Mouse (Mus musculus): Measurements from ENCODE around the gene B130006D01Rik.

Gene B130006D01Rik

DNA sequence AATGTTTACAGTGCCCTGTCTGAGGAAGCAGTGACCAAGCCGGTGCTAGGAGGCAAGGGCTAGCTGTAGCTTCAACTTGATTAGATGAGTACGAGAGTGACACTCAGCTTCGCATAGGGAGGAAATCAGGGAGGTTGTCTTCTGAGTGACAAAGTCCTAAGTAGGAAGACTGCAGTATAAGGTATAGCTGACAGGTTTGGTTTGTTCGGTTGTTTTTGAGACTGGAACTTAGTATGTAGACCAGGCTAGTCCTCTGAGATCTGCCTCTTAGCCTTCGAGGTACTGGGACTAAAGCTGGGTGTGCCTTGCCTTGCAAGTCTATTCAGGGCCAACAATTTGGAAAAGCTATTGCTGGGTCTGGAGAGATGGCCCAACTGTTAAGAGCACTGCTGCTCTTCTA lies at the start of gene B130006D01Rik:
Gene B130006D01Rik, plus strand, starts transcription at position 301 of the 400 bp plus-strand sequence.
- ChIA-PET CTCF (interaction anchor here in 3 of 4 experiments (0.5 to 1.5 kb wide), 4 partner anchors 20 to 47 kb away, joined by 3 to 4 read pairs (median 3); no protein-coding TSS in a partner anchor), POLR2A (interaction anchor here in 2 of 4 experiments (0.7 to 1.0 kb wide), 3 partner anchors 10 to 52 kb away, joined by 3 read pairs; no protein-coding TSS in a partner anchor)

DNA sequence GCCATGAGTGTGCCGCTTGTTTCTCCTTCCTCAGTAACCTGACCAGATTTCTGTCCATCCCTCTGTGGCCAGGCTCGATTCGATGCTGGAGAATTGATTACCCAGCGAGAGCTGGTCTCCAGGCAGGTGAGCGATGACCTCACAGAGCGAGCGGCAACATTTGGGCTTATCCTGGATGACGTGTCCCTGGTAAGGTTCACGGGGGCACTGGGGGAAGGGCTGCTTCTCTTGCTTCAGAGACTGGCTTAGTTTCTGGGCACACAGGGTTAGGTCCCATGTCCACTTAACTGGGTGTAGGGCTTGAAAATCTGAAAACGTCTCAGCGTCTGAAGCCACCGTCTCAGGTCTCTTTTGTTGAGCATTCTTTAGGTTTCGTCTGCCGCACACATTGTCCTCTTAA lies 47.9 kb upstream of the B130006D01Rik start:
- POLR2A ChIA-PET: interaction anchor here in 1 of 4 experiments (0.6 to 1.0 kb wide), 2 partner anchors 29 to 1166 kb away, joined by 3 read pairs; no protein-coding TSS in a partner anchor

DNA sequence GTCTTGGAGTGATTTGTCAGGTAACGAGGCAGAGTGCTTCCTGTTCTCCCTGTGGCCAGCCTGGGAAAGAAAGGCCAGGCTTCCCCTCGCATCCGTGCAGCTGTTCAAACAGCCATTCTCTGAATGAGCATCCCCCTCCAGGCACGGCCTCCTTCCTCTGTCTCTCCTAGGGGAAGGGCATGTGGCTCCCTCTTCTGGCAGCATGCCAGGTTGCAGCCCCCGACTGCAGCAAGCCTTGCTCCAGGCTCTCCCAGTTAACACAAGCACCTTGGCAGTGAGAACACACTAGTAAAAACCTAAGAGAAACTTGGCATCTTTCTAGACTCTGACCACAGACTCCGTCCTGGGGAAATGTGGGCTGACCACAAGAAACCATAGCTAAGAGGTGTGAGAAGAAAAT lies 47.1 kb upstream of the B130006D01Rik start:
- POLR2A ChIA-PET: interaction anchor here in 3 of 4 experiments (0.6 to 1.1 kb wide), 6 partner anchors 9 to 406 kb away, joined by 3 to 6 read pairs (median 3); partner anchors contain the start of genes Ngfr (in 1 of the 3) and Phb (in 1 of the 3)
- CTCF ChIA-PET: interaction anchor here (0.5 to 1.7 kb wide), 16 partner anchors 9 to 447 kb away, joined by 3 to 8 read pairs (median 3); partner anchors contain the start of gene Phb (in 1 of the 4)

More for the DNA sequence above, 47.9 kb upstream of the B130006D01Rik start:
- CTCF ChIA-PET: interaction anchor here in 3 of 4 experiments (0.6 to 1.7 kb wide), 9 partner anchors 8 to 1251 kb away, joined by 3 to 8 read pairs (median 4); partner anchors contain the start of gene Phb (in 1 of the 3)

DNA sequence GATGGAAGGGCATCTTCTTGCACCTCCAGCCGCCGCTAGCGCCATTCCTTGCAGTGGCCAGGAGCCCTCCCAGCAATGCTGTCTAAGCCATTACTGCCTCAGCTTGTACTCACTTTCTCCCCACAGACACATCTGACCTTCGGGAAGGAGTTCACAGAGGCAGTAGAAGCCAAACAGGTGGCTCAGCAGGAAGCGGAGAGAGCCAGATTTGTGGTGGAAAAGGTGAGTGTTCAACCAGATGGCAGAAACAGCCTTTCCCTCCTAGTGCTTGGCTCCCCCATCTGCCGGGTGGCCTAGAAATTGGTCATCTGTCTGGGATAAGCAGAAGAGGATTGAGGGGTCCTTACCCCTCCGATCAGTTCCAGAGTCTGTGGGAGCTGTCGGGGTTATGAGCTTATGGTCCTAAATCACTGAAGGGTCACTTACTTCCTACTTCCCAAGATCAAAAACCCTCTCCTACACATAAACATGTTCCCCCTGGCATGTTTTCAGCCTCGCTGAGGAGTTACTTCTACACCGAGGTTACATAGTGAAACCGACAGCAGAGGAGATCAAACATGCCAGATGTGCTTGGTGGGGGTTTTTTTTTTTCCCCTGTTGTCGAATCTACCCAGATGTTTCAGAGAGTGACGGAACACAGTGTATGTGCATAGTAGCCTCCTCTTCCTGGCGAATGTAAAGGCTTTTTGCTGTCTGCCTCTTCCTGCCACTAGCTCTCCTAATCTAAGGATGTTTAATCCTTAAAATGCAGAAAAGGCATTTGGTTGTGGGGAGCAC lies 45.3 kb upstream of the B130006D01Rik start:
- POLR2A ChIA-PET: interaction anchor here in 2 of 4 experiments (0.5 to 1.0 kb wide), 4 partner anchors 27 to 285 kb away, joined by 3 to 4 read pairs (median 3); no protein-coding TSS in a partner anchor
- CTCF ChIA-PET: interaction anchor here in 3 of 4 experiments (0.5 to 1.4 kb wide), 9 partner anchors 39 to 1138 kb away, joined by 3 to 4 read pairs (median 3); no protein-coding TSS in a partner anchor

DNA sequence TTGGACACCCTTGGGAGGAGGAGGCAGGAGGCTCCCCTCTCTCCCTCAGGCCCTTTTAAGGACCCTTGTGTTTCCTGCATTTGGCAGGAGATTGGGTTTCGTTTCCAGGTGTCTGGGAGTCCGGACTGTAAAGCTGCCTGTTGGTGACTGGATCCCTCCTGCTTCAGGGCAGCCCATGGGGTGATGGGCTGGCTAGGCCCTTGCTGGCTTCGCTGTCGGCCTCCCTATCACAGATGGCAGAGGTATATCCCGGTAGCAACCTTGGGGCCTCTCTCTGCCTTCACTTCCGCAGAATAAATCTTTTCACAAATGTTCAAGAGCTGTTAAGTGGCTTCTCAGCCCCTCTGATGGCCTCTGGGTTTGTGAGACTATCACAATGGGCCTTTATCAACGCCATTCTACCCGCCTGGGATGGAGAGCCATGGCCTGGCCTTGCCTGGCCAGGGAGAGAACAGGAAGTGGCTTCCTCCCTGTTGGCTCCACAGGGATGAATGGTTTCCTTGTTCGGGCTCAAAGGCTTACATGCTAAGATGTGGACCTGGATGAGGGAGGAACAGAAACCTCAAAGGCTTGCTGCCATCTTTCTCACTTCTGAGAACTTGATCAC lies 41.3 kb upstream of the B130006D01Rik start:
- CTCF ChIA-PET: interaction anchor here in 1 of 4 experiments (0.6 kb wide), 1 partner anchor 15 kb away, joined by 4 read pairs; the partner anchor contains the start of gene Phb
- POLR2A ChIA-PET: interaction anchor here in 1 of 4 experiments (1.0 kb wide), 1 partner anchor 12 kb away, joined by 3 read pairs; no protein-coding TSS in a partner anchor

DNA sequence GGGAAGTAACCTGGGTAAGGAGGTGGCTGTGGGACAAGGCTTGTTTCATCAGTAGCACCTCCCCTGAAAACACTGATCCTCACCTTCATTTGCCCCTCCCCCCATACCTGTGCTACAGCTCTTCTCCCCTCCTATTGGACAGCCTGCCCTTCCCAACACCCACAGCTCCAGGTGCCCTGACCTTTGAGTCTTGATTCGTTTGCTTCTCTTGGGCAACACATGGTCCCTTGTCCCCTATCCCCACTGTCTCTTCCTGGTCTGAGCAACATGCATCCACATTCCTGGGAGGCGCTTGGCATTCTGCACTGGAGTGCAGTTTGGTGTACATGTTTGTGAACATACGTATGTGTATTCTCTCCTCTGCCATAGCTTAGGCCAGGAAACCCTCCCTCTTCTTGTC lies 40.4 kb upstream of the B130006D01Rik start:
- ChIA-PET CTCF (no interaction called here), POLR2A (interaction anchor here in 2 of 4 experiments (0.6 to 0.8 kb wide), 2 partner anchors 10 to 173 kb away, joined by 3 to 4 read pairs; no protein-coding TSS in a partner anchor)

DNA sequence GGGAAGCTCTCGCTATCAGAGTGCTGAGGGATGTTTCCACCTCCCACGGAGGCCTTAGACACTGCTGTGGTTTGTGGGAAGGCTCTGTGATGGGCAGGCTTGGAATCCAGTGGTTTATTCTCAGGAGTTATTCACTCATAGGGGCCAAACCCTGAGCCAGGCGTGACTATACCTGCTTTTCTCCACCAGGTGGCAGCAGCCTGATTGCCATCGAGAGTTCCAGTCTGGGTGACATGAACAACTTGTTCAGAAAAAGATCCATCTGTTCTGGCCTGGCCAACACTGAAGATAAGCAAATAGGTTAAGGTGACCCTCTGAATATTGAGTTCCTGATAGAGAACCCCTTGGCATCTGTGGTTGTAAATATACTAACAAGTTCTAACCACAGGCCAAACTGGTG lies 37.4 kb upstream of the B130006D01Rik start:
- ChIA-PET POLR2A (no interaction called here), CTCF (interaction anchor here in 1 of 4 experiments (1.0 to 1.6 kb wide), 5 partner anchors 63 to 349 kb away, joined by 3 to 7 read pairs (median 3); partner anchors contain the start of gene Snf8)

DNA sequence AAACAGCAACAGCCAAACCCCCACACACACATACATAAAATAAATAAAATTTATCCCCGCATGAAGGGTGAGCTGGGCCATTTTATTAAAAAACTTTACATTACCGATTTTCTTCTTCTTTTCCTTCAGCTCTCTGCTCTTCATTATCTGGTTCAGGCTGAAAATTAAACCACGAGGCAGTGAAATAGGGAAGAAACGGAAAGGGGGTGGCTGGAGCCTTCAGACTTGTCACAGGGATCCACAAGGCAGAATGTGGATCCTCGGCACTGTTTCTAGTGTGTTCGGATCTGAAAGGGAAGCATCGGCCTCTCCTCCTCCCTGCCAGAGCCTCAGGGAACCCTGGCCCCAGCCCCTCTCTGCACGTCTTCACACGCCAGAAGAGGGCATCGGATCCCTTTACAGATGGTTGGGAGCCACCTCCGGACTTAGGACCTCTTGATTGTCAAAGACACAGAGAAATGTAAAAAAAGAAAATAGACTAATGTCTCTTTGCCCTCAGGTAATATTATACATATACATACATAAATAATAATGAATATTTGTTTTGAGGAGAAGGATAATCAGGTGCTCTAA lies 36.2 kb upstream of the B130006D01Rik start:
- ChIA-PET CTCF (interaction anchor here in 1 of 4 experiments (0.5 to 2.1 kb wide), 2 partner anchors 17 to 193 kb away, joined by 3 to 6 read pairs; no protein-coding TSS in a partner anchor), POLR2A (interaction anchor here in 3 of 4 experiments (0.5 to 1.6 kb wide), 3 partner anchors 29 to 154 kb away, joined by 3 to 6 read pairs (median 4); no protein-coding TSS in a partner anchor)

DNA sequence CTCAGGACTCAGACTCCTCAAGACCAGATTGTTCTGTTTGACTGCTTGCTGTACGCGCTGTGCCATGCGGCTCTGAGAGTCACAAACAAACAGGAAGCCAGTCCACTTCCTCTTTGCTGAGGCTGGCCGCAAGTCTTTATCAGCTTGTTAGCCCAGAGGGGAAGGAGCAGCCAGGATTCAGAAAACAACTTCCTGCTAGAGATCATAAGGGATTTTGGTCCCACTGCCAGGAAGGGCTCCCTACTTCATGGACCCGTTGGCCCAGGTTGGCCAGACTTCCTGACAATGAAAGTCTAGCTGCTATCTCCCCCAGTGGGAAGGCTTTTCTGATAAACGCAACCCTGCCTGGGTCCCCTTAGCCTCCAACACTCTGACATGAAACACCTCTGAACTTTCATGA lies 34.9 kb upstream of the B130006D01Rik start:
- CTCF ChIA-PET: interaction anchor here in 2 of 4 experiments (0.6 to 2.1 kb wide), 6 partner anchors 16 to 429 kb away, joined by 3 to 6 read pairs (median 4); partner anchors contain the start of gene B130006D01Rik (in 1 of the 2)
- POLR2A ChIA-PET: interaction anchor here in 3 of 4 experiments (0.5 to 1.6 kb wide), 11 partner anchors 9 to 93 kb away, joined by 3 to 6 read pairs (median 4); partner anchors contain the start of gene Phb (in 1 of the 3)

DNA sequence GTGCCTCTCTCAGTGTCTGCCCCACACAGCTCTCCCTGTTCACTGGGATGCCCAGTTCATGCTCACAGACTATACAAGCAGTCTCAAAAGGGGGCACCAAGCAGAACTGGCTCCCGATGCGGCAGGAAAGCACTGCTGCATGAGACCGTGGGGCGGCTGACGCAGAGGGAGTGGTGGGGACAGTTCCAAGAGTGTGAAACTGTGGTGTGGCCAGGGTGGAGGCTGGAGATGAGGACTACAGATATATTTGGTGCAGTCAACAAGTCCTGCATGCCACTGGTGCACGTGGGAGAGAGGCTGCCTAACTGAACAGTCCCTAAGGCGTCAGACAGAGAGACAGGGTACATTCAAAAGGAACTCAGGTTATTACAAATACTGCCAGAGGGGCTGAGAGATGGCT lies 34.4 kb upstream of the B130006D01Rik start:
- POLR2A ChIA-PET: interaction anchor here in 3 of 4 experiments (0.7 to 1.6 kb wide), 9 partner anchors 9 to 93 kb away, joined by 3 to 8 read pairs (median 4); no protein-coding TSS in a partner anchor
- CTCF ChIA-PET: interaction anchor here in 3 of 4 experiments (0.6 to 2.1 kb wide), 10 partner anchors 15 to 472 kb away, joined by 3 to 21 read pairs (median 5); partner anchors contain the start of genes B130006D01Rik (in 1 of the 3) and Phb (in 1 of the 3)

DNA sequence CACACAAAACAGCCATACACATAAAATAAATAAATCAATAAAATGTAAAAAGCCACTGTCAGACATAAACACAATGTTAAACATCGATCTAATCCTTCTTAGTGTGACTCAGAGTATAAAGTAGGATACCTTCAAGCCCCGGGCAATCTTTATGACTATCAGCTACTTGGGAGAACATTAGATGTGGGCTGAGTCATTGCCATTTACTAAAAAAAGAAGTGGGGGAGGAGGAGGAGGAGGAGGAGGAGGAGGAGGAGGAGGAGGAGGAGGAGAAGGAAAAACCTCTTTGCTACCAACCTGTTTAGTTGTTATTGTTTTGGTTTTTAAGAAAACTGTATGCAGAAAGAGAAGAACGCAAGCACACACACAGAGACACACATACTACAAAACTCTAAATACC lies 33.8 kb upstream of the B130006D01Rik start:
- ChIA-PET CTCF (interaction anchor here in 3 of 4 experiments (0.6 to 1.7 kb wide), 7 partner anchors 16 to 472 kb away, joined by 3 to 21 read pairs (median 6); partner anchors contain the start of gene Phb (in 1 of the 3)), POLR2A (interaction anchor here in 1 of 4 experiments (0.7 kb wide), 1 partner anchor 51 kb away, joined by 8 read pairs; no protein-coding TSS in a partner anchor)

DNA sequence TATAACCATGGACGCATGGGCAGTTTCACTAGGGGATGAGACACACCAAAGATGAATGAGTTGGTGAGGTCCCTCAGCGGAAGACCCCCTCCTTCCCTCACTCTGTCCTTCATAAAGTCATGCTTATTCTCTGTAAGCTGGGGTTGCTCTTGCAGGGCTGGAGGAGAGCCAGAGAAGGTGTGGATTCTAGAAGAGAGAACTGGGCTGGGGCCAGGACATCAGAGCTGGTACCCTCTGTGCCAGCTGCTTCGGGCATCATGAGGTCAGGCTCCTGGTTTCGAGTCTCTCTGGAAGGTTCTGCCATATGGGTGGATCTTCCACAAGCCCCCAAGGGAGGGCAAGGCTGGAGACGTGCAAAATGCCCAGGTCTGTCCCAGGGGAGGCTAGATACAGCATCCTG lies 24.8 kb upstream of the B130006D01Rik start:
- POLR2A ChIA-PET: interaction anchor here in 2 of 4 experiments (1.3 to 2.0 kb wide), 3 partner anchors 9 to 93 kb away, joined by 3 to 7 read pairs (median 3); no protein-coding TSS in a partner anchor
- CTCF ChIA-PET: no interaction called here

DNA sequence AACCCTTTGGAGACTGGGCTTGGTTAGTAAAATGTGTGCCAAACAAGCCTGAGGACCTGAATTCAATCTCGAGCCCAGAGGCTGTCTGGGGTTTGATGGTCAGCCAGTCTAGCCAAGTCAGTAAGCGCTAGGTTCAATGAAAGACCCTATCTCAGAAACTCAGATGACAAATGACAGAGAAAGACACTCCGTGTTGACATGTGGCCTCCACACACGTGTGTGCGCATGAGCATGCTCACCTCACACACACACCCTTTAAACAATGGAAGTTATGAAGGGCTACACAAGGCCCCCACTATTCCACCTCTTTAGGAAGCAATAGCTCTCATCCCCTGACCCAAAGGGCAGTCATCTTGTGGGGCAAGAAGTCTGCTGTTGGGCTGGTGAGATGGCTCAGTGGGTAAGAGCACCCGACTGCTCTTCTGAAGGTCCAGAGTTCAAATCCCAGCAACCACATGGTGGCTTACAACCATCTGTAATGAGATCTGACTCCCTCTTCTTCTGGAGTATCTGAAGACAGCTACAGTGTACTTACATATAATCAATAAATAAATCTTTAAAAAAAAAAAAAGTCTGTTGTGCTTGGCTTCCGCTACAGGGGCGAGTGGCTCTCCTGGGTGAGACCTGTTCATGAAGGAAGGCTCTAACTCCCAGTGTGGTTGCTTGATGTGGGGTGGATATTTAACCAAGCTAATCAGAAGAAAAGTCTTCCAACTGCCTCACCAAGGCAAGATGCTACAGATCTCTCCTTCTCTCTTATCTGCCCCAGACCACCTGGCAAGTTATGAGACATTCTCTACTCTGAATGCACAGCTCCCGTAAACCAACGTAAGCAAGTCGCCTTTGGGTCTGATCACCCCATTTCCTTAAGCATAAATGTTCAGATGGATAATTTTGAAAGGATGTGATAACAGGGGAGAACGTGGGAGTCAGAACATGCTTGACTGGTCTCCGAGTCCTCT lies 22.3 kb upstream of the B130006D01Rik start:
- CTCF ChIA-PET: interaction anchor here in 1 of 4 experiments (0.6 kb wide), 2 partner anchors 10 to 1723 kb away, joined by 3 to 5 read pairs; no protein-coding TSS in a partner anchor
- POLR2A ChIA-PET: interaction anchor here in 2 of 4 experiments (0.6 to 1.9 kb wide), 3 partner anchors 13 to 1122 kb away, joined by 3 to 4 read pairs (median 3); no protein-coding TSS in a partner anchor

DNA sequence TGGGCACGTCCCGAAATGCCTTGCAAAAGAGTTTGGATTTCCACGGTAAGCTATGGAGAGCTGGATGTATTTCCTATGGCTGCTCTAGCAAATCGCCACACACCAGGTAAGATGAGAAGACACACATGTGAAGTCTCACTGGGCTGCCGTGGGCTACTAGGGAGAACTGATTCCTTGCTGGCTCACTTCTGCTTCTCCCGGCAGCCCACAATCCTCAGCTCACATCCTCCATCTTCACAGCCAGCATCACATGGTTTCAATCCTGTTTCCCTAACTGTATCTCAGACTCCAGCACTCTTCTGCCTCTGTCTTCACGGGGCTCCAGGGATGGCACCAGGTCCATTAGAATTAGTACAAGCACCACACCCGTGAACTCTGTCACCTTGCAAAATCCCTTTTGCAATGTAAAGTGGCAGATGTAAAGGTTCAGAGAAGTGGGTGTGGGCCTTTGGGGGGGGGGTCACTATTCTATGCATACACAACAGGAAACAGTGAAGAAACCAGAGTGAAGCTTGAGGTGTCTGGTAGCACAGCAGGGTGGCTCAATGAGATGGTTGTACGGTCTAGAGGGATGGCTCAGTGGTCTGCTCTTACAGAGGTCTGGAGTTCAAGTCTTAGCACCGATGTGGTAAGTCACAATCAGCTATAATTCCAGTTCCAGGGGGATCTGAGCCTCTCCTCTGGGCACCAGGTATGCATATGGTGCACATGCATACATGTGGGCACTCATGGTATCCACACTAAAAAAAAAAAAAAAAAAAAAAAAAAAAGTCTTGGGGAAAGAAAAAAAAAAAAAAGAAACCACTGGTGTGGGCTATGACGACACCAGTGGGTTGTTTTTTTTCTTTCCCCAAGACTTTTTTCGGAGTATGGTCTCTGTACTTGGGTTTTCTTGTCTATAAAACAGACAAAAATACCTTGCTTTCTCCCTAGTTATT lies 19.1 kb upstream of the B130006D01Rik start:
- CTCF ChIA-PET: interaction anchor here in 2 of 4 experiments (0.5 to 0.9 kb wide), 8 partner anchors 16 to 557 kb away, joined by 3 to 6 read pairs (median 3); partner anchors contain the start of gene Snf8 (in 1 of the 2)
- POLR2A ChIA-PET: interaction anchor here (0.5 to 3.1 kb wide), 35 partner anchors 9 to 919 kb away, joined by 3 to 23 read pairs (median 3); partner anchors contain the start of genes Atp5g1 (in 1 of the 4), Kat7 (in 1 of the 4) and Phb (in 1 of the 4)

DNA sequence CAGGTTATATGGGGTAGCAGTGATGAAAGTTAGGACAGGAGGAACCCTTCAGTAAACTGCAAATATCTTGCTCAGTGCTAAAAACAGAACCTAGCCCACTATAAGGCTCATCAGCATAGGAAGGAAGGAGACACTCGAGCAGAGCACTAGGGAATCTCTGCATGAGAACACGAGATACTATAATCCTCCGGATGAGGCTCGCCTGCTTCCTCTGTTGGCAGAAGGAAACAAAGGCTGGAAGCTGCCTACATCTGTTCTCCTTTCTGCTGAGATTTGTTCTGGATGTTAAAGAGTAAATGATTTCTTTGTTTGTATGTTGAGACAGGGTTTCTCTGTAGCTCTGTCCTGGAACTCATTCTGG lies 18.4 kb upstream of the B130006D01Rik start:
- ChIA-PET POLR2A (interaction anchor here (0.6 to 3.1 kb wide), 19 partner anchors 9 to 918 kb away, joined by 3 to 23 read pairs (median 3); partner anchors contain the start of gene Kat7 (in 1 of the 4)), CTCF (interaction anchor here in 2 of 4 experiments (0.5 to 0.9 kb wide), 4 partner anchors 16 to 557 kb away, joined by 3 to 6 read pairs (median 3); partner anchors contain the start of gene Snf8 (in 1 of the 2))

Measured in embryonic stem cell, embryonic (primary cell).